Mouse (Mus musculus) spleen, adult 2 months (tissue): ENCODE measurements around the gene Mmgt2.

ENCODE experiments used
- CTCF ChIP-seq: fragments of 200-500 bp; IDR thresholded peaks from 2 replicates; pipeline ENCODE4 v1.5.1; 2011; ENCODE audit warnings: mild to moderate bottlenecking, inconsistent platforms; ENCODE audit not compliant: insufficient read depth, insufficient read length, insufficient replicate concordance; ENCODE audit errors: extremely low read depth
- POLR2A ChIP-seq: fragments of 200-500 bp; IDR thresholded peaks from 2 replicates; pipeline ENCODE4 v1.6.1; 2011; ENCODE audit warnings: low read depth, low read length, inconsistent platforms

DNA sequence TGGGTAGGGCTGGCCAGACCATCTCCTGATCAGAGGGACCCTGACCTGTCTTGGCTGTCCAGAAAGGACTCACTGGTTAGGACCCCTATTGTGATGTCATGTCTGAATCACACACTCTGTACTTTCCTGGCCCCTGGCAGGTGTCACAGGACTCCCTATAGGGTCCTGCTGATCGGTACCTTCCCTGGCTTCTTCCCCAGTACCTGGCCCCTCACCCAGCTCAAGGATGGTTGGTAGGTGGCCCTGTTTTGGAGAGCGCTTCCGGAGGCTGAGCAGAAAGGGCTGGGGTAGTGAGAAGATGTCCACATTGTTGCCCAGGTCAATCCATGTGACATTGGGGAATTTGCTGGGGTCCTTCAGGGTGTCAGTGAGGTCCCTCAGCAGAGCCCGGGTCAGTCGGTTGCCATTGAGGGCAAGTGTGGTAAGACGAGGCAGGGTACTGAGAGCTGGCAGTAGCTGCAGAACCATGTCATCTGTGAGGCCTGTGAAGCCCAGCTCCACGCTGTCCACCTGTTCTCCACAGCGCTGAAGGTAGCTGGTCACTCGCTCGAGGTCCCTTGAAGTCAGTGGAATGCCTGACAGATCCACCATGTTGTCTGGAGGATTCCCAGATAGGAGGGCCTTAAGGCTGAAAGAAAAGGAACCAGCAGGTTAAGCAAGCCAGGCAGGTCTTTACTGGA, 42.7 kb upstream of the Mmgt2 start:
- TF ChIP-seq CTCF: no peak
- no peak for TF ChIP-seq POLR2A
